Mouse (Mus musculus) lung, postnatal 10 days (tissue): ENCODE results near the gene Ap5b1.

Experiments used
- DNase-seq: peaks from one replicate; pipeline ENCODE4 v3.0.0; 2021

Gene Ap5b1

DNA sequence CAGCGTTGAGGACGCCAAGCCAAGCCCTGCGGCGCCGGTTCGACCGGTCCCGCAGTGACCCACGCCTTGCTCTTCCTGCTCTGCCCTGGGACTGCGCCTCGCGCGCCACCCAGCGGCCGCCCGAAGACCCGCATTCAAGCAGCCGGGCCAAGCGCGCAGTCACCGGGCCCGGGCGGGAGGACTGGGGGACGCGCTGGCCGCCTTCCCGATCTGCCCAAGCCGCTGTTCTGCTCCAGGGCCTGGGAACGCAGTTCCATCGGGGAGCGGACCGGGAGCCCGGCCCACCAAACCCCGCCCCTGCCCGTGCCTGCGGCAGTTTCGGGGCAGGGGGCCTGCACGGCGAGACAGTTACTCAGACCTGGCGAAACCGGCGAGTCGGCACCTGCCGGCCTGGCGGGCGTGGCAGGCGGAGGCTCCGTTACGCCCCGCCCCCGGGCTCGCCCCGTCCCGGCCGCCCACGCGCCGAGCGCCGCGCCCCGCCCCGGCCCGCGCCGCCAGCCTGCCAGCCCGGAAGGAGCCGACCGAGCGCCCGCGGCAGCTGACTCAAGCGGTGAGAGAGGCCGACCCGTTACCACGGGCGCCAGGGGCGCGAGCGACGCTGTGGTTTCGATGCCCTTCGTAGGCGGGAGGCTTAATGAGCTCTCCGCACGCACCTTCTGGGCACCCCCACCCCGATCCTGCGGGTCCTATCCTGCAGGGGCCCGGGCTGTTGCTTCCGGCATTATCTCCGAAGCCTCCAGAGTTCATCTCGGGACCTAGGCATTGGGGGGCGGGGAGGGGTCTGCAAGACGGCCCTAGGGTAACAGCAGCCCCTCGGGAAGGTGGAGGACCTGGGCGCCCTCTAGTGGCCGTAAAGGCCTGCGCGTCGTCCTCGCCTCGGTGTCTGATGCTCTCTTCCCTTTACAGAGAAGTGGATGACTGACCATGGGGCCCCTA is at the start of gene Ap5b1:
TSS of gene Ap5b1 (plus strand) at position 492 of the 936 bp plus-strand sequence.
- peak; percentile 93 for DNase-seq

DNA sequence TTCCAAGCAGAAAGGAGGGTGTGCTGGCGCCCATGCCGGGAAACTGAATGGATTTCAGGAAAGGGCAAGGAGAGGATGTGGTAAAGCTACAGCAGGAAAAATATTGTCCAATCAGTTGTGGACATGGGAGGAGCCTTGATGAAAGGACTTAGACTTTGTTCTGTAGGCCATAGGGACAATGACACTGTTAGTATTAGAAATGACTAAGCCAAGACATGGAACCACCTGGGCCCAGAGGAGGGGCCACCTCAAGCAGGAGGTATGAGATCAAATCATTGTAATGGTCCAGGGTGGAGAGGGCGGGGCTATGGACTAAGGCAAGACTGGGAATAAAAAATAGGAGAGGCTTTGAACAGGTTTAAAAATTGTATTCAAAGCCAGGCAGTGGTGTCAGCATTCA is 49.1 kb upstream of the Ap5b1 start:
- no peak for DNase-seq

DNA sequence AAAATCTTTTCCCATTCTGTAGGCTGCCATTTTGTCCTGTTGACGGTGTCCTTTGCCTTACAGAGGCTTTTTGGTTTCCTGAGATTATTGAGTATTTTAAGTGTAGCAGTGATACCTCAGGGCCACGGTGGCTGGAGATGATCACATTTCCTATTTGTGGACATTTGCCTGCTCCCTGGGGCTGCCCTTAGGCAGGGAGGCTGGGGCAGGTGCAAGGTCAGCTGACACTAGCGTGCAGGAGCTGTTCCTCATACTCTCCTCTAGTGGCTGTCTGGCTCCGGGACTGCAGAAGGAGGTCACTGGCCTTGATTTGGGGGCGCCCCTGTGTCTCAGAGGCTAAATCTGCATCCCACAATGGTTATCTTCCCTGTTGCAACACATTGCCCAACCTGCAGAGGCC is 42.6 kb upstream of the Ap5b1 start:
- DNase-seq: no peak

DNA sequence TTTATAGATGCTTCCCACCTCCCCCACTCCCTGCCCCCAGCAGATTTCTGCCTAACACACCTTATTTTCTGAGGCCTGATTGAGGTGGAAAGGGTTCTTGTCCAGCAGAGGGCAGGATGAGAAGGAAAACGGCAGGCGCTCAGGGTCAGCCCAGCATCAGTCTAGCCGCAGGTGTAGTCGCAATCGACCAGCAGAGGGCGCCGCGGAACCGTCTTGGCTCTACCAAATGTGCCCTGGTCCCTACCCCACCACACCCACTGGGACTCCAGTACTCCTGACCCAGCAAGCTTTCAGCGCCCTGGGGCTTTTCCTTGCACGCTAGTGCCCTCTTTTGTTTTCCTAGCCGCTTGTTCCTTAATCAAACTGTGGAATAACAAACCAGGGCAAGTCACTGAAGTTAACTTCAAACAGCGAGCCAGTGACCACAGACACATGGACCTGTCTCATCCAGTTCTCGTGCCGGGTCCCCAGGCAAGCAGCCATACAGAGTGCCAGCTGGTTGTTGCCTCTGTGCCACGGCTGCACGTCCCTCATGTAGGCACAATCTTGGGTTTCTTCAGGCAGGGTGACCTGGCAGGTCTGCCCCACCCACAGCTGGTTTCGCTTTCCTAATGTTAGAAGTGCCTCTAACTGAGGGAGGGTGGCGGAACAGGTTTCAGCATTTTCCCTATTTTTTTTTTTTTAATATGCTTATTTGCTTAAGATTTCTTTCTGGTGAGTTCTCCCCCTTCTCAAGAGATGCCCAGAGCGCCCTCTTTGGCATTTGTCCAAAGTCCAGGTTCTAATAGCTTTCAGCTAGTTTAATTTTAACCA is 38.3 kb upstream of the Ap5b1 start:
- peak; percentile 98 for DNase-seq

DNA sequence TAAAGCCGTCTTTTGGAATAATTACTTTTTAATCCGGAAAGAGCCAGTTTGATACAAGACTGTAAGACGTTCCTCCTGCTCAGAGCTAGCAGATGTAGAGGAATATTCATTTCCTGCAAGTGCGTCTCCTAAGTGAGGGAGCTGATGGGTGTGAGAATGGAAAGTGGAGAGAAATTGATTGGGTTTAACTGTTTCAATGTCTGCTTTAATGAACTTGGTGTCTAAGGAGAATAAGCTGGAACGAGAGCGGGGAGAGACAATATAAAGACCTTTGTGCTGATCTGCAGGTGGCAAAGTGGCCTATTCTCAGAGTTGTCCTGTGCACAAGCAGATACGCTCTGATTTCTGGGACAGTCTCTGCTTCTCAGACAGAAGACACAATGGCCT is 37.7 kb upstream of the Ap5b1 start:
- DNase-seq: no peak

DNA sequence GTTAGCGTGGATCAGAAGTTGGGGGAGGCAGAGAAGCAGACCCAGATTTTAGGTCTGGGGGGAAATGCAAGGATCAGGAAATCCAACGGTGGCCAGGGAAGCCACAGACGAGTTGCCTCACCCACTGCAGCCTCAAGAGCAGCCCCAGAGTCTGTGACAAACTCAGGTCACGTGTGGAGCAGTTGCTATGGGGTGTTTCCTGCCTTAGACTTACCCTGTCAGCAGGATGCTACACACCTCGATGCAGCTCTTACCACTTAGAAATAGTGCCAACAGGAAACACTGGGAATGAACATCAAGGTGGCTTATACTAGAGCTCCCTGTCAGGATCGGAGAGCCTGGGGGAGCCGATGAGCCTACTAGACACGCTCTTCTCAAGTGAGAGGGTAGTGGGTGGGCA is 35.3 kb upstream of the Ap5b1 start:
- DNase-seq: no peak

DNA sequence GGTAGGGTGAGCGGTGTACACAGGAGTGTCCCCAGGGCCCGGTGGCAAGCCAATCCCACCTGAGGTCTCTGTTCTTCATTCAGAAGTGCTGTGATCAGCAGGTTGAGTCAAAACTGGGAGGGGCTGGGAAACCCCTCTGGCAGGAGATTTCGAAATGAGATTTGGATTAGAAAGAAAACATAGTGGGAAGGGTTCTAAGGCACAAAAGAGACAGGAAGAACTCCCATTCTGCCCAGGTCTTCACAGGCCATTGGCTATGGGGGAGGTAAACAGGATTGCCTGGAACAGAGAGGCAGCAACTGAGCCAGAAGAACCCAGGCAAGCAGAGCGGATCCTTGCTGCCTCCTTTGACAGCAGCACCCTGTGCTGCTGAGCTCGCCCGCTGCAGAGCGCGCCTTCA is 29.0 kb upstream of the Ap5b1 start:
- DNase-seq: no peak

DNA sequence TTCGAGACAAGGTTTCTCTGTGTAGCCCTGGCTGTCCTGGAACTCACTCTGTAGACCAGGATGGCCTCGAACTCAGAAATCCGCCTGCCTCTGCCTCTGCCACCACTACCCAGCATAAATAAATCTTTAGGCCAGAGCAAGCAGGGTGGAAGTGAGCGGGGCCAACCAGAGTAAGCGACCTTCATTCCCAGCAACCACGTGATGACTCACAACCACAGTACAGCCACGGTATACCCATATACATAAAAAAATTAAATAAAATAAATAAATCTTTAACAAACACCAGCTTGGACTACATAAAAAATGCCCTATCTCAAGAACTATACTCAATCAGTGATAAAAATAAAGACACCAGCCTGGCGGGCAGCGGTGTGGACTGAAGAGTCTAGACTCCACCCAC is 24.5 kb upstream of the Ap5b1 start:
- DNase-seq: no peak

DNA sequence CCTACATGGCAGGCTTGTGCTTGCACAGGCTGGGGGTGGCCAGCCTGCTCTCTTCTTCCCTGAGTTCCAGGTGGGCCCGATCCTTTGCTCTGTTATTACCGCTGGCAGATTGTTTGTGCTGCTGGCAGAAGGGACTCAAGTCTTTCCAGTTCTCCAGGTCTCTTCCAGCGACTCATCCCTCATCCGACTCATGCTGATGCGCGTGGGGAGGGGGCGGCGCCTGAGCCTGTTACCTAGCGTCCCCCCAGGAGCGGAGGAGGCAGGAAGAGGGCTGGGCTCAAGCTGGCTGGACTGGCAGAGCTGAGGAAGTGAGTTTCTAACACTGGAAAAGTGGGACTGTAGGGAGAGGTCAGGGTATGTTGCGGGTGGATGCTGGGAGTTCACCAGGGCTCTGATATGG is 23.8 kb upstream of the Ap5b1 start:
- no peak for DNase-seq

DNA sequence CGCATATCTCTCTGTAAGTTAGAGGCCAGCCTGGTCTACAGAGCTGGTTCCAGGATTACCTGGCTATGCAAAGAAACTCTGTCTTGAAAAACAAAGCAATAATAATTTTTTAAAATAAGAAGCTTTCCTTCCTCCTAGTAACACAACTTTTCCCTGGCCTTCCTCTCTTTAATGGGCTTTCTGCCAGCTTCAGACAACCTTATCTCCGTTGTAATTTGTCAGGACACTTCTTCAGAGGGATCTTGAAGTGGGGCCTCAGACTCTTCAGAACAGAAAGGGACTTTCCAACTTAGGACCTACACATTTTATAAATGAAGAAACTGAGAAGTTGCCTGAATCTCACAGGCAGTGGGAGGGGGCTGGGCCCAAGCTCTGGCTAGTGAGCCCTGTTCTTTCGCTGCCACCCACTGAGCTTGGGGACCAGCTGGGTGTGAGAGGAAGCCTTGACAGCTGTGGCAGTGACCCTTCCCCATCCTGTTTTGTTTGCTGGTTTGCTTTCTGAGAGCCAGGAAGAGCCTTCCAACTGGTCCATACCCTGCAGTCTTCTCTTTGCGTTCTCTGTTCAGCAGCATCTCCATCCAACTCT is 20.3 kb upstream of the Ap5b1 start:
- DNase-seq: no peak

DNA sequence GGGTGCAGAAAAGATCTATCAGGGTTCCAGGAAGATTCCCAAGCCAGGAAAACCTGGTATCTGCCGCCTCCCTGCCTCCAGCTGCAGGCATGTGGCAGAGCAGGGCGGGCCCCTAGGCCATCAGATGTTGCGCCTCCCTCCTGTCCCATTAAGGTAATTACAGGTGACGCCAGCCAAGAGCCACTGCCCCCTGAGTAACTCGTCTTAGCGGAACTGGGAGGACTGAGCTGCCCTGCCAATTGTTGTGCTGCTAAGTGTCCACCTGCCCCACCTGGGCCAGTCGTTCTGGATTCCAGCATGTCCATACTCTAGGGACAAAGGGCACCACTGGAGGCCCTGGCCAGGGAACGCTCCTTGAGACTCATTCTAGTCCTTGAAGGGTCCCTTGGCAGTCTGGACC is 14.0 kb upstream of the Ap5b1 start:
- no peak for DNase-seq

DNA sequence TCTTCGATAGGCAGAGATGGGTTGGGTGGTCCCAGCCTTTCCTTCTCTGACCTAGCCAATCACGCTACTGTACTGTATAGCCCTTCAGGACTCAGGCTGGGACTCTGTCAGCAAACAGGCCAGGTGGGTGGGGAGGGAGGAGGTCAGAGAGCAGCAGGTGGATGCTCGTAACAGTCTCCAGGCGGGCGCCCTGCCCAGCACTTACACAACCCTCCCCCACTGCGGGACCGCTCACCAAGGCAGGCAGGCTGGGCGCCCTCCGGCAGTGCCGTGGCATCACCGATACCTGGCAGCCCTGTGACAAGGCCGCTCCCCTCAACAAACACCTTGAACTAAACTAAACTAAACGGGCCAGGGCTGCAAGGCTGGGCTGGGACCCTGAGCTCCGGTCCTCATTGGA is 13.6 kb upstream of the Ap5b1 start:
- peak; percentile 48 for DNase-seq

DNA sequence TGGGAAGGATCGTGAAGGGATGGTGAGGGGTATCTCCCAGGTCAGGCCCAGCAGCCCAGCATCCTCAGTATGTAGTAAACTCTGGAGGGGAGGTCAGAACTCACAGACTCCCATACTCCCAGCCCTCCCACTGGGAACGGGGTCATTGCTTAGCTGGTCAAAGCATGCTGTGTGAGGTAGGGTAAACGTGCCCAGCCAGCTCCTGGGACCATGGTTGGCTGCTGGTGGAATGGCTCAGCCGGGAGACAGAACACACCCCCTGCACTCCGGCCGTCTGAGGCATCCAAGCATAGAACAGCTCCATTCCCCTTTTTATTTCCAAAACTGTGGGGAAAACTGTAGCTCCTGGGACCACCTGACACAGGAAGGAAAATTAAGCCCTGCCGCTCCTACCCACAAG is 9.7 kb upstream of the Ap5b1 start:
- DNase-seq: no peak

DNA sequence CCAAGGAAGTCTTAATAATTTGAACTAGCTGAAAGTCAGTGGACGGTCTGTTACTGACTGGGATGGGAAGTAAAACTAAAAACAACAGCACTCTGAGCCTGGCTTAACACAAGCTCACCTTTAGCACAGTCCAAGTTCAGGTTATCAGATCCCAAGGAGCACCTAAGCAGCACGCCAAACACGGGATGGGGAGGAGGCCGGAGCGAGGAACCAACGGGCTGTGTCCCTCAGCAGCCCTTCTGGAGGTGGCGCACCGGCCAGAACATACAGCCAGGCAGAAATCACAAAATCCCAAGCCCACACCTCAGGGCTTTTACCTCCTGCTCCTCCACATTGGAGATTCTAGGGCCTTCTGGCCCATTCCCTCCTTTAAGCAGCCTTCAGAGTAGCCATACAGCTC is 9.1 kb upstream of the Ap5b1 start:
- DNase-seq: no peak

DNA sequence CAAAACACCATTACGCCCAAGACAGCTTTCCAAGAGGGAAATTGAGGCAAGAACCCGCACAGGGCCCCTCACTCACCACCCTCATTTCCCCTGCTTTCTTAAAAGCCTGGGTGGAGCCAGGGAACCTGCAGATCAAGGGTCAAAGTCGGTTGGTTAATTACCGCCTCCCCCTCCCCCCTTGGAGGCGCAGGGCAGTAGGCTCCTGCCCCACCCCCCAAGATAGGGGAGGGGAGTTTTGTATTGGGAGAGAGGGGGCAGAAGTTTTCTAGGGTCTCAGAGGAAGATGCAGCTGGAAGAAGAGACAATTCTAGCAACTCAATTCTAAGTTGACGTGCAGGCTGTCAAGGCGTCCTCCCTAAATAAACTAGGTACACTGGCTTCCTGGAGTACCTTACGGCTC is 8.6 kb upstream of the Ap5b1 start:
- DNase-seq: no peak

DNA sequence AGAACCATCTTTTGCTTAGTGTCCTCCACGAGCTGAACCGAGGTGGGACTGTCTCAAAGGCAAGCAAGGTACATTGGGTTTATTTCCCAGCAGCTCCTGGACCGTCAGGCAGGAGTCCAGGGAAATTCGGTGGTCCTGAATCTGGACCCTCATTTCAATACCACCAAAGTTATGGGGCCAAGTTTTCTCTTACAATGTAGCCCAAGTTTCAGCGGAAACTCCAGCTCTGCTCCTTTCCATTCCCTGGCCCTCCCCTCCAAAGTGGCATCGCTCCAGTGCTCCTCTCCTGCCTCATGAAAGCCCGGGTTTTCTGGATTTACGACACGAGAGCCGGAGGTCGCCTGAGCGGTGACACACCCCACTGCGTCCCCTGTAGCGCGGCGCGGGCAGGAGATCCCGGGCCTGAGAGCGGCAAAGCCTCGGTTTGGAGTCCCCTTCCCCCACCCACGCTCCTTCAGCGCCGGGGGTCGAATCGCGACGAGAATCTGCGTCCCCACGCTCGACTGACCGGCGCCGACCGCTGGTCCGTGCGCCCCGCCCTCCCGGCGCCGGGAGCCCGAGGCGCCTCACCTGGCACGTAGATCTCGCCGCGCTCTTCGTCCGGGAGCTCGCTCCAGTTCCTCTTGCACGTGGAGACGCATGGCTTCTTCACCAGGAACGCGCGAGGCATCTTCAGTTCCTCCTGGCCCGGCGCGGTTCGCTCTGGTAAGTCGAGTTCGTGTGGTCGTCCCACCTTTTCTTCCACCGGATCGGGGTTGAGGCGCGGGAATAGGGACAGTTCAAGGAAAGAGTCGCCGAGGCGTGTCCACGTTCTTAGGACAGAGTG is 8.0 kb upstream of the Ap5b1 start:
- no peak for DNase-seq

DNA sequence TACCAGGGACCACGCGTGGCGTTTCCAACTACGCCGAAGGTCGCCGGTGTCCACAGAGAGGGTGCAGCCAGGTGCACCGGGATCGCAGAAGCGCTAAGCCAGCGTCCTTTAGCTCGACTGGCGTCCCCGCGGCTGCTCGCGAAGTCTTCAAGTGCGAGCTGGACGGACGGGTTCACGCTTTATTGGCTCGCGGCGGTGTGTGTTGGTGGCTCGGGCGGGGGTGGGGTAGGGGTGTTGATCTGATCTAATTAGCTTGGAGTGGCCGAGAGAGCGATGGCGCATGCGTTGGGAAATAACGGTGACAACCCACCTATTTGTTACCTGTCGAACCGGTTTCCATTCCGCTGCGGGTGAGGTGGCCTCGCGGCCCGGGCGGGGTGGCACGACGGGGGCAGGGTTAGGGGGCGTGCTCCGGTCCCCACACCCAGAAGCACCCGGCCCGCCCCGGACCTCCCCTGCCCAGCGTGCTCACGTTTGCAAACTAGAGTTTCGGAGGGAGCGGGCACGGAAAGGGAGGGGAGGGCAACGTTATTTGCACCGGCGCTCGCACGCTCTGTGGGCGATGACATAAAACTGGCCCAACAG is 7.3 kb upstream of the Ap5b1 start, which contains the start of gene Ovol1:
TSS of gene Ovol1 (minus strand) at position 190 of the 585 bp plus-strand sequence.
- peak; percentile 72 for DNase-seq

DNA sequence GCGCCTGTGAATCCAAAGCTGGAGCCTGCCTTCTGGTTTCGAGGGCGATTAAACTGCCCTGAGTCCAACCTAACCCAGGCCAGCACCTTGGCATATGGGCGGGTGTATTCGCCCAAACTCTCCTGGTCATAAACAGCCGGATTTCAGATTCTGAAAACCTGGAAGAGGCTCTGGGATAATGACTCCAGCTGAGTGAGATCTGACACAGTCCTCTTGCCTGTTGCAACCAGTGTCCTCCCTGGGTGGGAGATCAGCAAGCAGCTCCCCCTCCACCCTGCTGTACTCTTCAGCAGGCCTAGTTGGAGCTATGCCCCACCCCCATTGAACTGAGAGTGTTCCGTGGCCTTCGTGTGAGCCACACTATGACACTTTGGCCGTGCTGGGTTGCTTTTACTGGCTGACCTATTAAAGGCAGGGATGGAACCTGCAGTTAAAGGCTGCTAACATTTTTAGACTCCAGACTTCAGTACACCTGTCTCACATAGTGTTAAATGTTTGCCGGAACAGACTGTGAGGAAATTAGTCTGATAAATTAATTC is 6.5 kb upstream of the Ap5b1 start:
- DNase-seq: no peak

DNA sequence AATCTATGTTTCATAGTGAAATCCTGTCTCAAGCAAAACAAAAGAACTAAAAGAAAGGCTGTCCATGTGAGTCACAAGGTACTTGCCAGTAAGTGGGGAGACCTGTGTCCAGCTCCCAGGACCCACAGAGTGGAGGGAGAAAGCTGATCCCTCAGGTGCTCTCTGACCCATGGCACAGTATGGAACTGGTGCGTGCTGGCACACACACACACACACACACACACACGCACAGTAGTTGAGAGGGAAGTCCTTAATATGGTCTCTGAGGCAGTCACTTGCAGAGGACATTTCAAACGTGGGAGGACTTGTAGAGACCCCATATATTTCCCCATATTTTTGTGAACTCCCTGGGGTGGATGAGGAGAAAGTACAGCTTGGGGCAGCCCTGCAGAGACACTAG is 5.9 kb upstream of the Ap5b1 start:
- DNase-seq: no peak

DNA sequence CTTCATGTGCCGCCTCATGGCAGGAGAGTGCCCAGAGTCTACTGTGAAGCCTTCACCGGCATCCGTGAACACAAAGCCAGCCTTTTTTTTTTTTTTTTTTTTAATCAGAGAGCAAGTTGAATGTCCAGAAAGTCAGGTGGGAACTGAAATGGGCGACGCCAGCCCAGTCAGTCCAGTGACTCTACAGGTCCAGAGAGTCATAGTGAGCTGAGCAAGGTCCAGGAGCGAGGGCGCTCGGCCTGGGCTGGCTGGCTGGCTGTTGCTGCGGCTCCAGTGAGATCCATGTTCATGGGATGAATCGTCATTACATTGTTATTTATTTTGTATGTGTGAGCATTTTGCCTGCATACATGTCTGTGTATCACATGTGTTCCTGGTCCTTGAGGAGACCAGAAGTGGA is 5.0 kb upstream of the Ap5b1 start:
- no peak for DNase-seq

DNA sequence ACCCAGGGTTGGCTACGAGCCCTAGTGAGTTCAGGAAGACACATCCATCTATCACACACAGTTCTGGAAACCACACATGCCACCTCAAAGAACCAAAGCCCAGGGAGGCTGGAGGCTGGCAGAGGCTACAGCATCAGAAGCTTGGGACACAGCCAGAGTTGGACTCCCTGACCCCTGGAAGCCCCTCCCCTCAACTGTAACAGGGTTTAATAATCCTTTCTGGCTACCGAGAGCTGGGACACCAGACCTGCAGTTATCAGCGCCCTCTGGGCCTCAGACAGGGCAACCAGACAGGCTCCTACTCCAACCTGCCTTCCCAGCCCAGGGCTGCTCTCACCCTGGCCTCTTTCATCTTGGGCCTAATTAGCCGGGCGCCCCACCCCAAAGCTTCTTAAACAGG is 1.5 kb upstream of the Ap5b1 start:
- no peak for DNase-seq

DNA sequence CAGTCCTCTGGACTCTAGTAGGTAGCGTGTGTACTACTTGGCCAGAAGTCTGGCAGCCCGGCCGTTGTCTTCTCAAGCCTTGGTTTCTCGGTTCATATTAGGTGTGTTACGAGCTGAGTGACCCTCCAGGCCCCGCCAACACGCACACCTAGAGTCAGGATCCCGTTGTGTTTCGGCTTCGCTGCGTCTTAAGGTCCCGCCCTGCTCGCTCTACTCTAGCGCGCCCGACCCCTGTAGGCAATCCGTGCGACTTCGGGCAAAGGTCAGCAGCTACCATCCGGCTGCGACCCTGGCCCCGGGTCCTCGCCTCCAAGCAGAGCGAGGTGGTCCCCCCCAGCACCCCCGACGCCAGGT is 668 bp upstream of the Ap5b1 start:
- no peak for DNase-seq
